Mouse (Mus musculus) retina, postnatal 7 days (tissue): ENCODE measurements at regions not wholly inside any gene's neighbourhood (a gene's known extent, or its start where the extent isn't known, plus 50 kb on each side); places are given as distances from the start of the nearest gene placed in this dataset.

Experiments used
- DNase-seq: peaks from one replicate; pipeline ENCODE4 v3.0.0-alpha.2; 2012; ENCODE audit warnings: low read depth, low spot score

DNA sequence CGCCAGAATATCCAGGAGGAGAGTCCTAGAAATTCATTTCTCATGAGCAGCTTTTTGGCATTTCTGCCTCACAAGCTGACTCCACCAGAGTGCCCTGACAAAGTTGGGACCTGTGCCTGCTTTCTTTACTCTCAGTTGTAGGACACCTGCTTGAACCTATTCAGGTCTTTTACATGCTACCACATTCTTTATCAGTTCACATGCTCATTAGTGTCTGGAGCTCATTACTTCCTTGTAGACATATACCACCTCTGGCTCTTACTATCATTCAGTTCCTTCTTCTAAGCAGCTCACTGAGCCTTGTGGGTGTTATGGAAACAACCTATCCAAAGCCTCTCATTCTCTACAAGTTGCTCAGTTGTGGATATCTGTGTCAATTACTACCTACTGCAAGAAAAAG, 363.4 kb upstream of the Gm5150 start:
- DNase-seq, result no peak

DNA sequence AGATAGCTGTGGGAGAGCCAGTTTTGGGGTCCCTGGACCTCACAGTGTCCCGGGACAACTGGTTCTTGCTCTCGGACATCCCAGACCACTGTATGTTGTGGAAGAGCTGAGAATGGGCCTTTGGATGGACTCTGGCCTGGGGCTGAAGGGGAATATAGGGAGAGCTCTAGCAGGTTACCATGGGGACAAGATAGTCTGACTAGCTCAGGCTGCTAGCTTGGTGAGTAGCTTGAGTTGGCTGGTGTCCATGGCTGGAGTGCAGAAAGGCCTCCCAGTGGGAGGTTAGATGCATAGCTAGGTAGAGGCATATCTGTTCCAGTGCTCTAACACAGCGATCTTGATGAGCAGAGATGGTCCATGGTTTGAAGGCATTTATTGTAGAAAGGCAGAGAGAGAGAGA, 356.9 kb upstream of the Gm5150 start:
- no peak for DNase-seq

DNA sequence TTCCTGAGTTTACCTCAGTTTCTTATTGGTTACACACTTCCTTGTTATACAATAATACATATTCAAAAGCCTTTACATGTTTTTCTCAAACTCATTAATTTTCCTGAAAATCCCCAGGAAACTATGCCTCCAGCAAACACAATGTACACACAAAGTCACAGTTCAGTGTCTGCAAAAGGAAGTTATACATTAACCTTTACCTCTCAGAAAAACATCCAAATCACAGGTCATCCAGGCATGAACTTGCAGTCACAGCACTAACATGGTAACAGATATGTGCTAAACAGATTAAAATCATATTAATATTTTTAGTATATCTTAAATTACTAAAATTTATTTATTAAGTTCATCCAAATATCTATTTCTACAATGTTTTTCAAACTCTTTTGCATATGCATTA, 352.8 kb upstream of the Gm5150 start:
- DNase-seq, result no peak

DNA sequence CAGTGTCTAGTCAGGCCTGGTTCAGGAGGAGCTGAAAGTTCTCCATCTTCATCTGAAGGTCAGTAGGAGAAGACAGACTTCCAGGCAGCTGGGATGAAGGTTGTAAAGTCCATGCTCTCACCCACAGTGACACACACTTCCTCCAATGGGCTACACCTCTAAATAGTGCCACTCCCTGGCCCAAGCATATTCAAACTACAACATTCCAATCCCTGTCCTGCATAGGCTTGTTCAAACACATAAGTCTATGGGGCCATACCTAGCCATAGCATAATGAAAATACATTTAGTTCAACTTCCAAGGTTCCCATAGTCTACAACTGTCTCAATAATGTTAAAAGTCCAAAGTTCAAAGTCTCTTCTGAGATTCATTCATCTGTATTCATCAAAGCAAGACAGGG, 324.5 kb upstream of the Gm5150 start:
- DNase-seq, result no peak

DNA sequence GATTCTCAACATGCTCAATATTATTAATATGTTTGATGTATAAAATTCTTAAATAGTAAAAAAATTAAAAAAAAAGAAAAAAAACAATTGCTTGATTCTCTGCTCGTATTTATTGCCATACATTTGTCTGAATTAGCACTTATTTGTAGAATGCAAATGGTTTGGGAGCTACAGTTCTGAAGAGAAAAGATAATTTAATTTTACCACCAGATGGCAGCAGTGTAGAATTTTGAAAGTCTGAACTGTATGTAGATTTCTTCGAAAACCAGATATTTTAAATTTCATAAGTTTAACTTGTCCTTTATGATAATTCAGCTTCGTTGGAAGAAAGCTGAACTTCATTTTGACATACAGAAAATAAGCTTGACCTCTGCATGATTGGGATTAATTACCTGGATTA, 304.6 kb upstream of the Gm5150 start:
- peak; percentile 3 for DNase-seq

DNA sequence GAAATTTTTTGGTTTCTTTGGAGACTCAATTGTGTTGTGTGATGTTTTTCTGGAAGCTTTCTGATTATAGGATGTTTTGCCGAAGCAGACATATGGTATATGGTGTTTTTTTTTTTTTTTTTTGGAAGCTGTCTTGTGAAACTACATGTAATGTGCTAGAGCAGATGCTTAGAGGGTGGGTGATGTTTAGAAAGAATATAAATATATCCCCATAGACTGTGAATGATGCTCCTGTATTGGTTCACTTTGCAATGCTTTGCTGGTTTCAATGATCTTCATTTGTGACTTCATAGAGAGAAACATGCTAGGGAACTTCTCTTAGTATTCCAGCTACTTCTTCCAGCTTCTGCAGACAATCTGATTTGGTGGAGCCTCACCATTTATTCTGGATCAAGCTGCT, 271.2 kb upstream of the Gm5150 start:
- no peak for DNase-seq
